Mouse (Mus musculus) thymus, postnatal 4 days (tissue): ENCODE results near the gene Rbm20.
"Not testable (repeated sequence)": the region's sequence is repeated elsewhere in the genome, so short reads cannot be mapped to it uniquely, and the experiment has no call there.

Source experiments
- DNase-seq: peaks from one replicate; pipeline ENCODE4 v3.0.0; 2021

The Rbm20 gene

DNA sequence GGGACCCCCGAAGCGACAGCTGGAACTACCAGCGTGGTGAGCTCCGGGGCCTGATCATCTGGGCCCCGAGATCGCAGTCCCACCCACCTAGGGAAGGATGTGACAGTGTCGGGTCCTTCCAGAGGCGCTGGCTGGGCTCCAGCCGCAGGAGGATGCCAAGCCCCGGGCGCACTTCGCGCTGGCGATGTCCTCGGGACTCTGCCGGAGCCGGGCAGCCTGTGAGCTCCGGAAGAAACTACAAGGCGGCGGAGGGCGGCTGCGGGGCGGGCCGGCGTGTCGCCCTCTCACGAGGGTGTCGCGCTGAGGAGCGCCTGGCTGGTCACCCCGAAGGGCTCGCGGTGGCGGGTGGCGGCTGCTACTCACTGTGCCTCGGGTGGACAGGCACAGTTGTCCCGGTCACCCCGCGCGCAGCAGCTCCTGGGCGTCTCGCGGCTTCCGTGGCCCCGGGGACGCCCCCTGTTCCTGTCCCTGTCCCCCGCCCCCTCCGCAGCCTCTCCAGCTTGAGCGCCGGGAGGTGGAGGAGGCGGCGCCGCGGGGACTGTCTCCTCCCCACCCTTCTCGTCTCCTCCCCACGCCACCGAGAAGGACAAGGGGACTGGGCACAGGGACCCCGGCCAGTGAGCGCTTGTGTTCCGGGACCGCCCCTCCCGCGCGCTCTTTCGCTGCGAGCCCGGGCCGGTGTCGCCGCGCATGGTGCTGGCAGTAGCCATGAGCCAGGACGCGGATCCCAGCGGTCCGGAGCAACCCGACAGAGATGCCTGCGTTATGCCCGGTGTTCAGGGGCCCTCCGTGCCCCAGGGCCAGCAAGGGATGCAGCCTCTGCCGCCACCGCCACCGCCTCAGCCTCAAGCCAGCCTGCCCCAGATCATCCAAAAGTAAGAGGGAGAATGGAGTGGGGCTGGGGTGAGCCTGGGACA is at the start of gene Rbm20:
TSS of gene Rbm20 (plus strand) at position 589 of the 917 bp plus-strand sequence.
- peak; percentile 67 for DNase-seq

DNA sequence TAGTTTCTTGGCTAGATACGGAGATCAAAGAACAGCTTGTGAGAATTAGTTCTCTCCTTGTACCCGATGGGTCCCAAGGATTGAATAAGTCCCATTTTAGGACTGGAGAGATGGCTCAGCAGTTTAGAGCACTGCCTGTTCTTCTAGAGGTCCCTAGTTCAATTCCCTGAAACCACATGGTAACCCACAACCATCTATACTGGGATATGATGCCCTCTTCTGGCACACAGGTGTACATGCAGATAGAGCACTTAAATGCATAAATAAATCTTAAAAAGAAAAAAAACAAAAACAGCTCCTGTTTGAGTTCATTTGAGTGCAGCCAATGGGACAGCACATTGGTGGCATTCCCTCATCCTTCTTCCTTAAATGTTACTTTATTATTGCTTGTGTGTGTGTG is 39.1 kb upstream of the Rbm20 start:
- DNase-seq = no peak

DNA sequence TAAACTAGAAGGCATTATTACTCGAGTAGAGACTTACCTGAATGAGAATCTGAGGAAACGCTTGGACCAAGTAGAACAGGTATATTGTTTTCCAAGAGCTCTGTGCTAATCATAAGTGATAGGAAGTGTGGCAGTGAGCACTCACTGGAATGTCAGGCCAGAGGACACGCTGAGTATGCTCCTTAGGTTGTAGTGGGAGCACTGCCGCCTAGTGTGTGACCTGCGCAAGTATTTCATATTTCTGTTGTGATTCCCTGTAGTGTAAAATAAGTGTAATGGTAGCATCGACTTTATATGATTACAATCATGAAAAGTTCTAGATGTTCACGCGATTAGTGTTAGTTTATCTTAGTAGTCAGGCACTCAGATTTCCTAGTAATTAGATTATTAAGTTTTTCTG is 38.4 kb upstream of the Rbm20 start:
- no peak for DNase-seq

DNA sequence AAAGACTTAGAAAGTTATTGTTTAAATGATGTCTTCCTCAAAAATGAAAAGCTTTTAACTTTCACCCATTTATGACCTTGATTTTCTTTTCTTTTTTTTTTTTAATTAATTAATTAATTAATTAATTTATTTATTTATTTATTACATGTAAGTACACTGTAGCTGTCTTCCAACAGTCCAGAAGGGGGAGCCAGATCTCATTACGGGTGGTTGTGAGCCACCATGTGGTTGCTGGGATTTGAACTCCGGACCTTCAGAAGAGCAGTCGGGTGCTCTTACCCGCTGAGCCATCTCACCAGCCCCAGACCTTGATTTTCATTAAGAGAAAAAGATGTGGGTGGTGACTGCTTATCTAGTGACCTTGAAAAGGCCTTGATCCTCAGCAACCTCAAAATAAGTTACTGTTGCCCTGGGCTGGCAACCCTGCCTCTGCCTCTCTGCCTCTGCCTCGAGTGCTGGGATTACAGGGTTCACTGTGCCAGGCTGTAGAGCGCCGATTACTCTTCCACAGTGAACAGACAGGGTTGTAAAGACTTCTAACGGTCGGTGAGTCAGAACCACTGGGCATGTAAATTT is 33.0 kb upstream of the Rbm20 start:
- no peak for DNase-seq

DNA sequence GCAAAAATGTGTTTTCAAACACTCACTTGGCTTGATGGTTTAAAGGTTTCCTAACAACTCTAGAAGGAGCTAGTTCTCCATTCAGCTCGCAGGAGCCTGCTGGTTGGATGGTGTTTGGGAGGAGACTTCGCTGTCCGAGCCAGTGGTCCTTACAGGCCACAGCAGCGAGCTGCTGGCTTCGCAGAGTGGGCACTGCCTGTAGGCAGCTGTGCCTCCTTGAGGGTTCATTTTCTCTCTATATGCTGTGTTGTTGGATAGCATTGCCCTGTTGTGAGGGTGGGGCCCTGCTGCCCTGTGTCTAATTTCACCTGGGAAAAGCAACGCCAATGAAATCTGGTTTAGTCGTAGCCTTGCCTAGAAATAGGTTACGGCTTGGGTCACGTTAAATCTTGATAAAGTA is 29.8 kb upstream of the Rbm20 start:
- no peak for DNase-seq

DNA sequence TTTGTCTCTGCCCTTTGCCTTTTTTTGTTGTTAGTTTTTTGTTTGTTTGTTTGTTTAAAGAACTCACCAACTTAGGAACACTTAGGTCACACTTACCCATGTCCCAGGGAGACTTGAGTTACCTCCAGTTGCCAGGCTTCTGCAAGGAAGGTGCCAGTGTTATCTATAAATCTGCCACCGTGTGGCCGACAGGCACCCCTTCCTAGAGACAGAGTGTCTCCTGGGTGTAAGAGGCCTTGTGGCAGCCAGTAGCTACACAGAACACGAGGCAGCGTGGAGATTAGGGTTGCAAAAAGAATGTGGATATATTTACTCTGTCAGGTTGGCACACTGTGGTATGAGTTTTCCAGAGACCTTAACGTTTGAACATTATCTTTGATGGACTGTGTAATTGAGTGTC is 29.1 kb upstream of the Rbm20 start:
- DNase-seq = no peak

DNA sequence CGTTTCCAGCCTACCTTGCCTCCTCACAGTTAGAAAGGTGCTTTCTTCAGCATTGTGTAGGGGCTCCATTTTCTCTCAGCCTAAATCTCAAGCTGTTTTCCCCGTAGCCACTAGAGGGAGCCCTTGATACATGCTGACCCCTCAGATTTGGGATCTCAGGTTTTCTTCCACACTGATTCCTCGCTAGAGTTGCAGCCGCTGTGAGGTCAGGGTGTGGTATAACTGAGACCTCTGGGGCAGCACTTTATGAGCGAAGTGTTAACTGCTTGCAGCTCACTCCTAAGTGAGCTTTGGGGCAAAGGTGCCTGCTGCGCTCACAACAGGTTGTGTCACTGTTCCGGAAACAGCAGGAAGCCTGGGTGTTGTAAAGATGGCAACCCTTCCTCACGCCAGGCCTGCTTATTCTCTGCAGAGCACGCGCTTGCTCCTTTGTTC is 28.3 kb upstream of the Rbm20 start:
- DNase-seq = peak; percentile 73

DNA sequence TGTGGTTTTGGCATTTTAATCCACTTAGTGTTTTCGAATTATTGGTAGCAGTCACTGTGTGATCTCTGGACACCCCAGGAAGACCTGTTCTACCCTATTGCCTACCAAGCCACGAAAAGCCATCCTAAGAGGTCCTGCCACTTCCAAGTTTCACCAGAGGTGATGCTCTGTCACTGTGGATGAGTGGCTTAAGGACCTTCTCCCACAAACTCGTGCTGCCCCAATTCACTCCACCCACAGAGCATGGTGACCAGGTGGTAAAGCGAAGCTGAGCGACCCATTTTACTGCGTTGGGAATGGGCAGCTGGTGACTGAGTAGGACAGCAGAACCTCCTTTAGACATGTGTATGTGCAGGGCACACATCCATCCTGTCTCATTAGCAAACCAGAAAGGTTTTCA is 27.7 kb upstream of the Rbm20 start:
- no peak for DNase-seq

DNA sequence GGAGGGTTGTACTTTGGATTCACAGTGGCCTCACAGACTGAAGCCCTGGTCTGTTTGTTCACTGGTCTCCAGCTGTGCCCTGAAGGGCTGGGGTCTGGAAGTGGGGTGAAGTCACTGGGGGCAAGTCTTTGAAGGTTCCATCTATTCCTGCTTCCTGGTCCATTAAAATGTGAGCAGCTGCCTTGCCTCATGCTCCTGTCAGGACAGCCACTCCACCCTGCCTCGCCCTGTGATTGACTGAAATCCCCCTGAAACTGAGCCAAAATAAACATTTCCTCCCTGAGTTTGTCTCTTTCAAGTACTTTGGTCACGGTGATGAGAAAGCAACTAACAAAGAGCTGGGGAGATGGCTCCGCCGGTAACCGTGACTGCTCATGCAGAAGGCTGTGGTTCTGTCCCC is 27.3 kb upstream of the Rbm20 start:
- no peak for DNase-seq

DNA sequence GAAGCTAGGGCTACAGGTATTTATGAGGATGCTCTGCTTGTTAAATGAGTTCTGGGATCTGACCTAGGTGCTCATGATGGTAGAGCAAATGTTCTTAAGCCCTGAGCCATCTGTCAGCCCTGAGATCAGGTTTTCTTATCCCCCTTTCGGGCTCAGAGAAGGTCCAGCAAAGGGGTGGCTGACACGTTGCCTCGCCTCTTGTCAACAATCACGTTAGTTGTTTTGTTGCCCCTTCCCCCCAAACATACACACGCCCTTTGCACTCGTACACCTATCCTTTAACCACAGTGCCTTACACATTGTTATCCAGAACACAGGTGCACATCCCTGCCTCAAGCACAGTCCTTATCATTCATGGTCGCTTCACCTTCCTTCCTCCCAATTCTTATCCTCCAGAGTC is 26.2 kb upstream of the Rbm20 start:
- no peak for DNase-seq

DNA sequence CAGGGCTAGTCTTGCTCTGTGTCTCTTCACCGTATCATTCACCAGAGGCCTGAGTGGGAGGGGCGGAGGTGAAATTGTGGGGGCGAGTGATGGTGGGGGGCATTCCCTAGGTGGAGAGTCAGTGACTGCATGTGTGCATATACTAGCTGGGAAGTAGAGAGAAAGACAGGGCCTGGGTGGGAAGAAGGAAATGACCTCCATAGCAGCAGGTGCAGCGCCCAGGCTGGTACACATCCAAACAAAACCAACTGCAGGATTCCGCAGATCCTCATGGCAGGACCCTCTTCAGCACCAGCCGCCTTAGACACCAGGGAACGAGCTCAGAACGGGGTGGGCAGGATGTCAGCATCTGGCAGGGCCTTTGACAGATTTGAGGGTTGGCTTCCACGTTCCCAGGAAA is 24.8 kb upstream of the Rbm20 start:
- no peak for DNase-seq

DNA sequence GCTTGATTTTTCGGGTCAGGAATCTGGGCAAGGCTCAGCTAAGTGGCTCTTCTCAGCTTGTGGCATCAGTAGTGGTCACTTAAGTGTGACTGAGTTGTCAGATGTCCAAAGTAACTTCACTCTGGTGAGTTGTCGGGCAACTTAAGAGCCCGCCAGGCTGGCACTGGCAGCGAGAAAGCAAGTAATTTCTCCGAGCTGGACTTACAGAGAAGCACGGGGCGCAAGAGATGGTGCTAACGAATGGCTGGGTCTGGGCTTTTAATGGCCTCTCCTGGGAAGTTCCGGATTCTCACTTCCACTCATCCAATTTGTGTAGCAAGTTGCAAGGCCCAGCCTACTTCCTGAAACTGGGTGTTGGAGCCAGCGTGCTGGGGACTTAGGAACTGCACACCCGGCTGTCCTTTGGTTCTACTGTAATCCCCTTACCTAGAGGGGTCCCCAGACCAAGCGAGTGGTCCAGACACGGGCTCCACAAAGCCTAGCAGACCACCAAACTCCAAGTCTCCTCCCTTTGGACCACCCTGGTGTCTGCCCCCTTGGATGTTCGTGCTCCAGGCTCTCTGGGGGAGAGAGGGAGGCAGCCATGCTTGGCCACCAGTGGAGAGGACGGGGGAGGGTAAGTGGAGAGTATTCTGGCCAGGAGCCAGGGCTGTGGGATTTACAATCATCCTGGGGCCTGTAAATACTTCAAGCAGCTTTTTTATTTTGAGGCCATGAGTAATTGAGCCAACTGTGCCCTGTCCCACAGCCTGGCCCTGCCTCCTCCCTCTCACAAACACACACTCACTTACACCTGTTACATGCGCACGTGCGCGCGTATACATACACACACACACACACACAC is 23.3 kb upstream of the Rbm20 start:
- DNase-seq = no peak

DNA sequence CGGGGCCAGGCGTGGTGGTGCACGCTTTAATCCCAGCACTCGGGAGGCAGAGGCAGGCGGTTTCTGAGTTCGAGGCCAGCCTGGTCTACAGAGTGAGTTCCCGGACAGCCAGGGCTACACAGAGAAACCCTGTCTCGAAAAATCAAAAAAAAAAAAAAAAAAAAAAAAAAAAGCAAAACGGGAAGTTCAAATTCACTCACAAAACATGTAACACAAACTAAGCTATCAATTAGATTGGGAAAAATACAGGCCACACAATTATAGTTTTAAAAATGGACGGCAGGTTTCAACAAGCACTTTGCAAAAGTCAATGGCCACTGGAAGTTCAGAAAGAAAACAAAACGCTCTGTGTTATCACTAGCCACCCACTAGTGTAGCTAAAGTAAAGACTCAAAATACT is 20.7 kb upstream of the Rbm20 start:
- not testable (repeated sequence) for DNase-seq

DNA sequence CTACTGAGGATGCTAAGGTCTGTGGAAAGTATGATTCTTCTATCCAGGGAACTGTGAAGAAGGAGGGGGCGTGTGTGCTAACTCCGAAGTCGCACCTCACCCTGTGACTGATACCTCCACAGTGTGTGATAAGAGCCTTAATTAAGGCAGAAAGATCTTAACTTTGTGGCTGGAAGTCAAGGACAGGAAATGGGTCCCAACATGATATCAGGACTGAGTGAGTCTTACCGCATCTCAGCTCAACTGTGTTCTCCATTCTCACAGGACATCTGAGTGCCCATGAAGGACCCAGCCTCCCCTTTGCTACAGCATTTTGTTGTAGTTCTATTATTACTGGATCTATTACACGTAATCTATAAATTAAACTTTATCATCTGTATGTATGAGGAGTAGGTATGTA is 19.7 kb upstream of the Rbm20 start:
- no peak for DNase-seq

DNA sequence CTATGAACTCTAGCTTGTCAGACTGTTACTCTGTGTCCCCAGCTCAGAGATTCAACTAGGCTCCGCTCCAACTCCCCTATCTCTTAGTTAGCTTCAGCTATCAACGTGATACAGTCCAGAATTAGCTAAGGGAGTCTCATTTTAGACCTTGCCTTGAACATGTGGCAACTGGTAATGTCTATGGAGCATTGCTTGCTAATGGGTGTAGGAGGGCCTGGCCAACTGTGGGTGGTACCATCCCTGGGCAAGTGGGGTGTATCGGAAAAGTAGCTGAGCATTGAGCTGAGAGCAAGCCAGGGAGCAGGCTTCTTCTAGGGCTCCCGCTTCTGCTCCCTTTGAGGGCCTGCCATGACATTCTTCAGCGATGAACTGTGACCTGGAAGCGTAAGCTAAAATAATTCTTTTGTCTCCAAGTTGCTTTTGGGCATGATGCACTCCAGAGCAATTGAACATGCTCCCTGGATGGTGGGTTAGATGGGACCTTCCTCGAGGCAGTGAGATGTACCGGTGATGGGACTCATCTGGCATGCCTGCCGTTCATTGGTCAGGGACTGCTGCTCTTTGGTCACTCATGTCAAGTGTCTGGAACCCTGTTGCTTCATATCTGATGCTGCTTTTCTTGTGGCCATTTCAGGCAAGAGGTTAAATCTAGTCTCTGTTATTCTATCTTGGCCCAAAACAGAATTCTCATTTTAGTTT is 16.2 kb upstream of the Rbm20 start:
- DNase-seq = no peak

DNA sequence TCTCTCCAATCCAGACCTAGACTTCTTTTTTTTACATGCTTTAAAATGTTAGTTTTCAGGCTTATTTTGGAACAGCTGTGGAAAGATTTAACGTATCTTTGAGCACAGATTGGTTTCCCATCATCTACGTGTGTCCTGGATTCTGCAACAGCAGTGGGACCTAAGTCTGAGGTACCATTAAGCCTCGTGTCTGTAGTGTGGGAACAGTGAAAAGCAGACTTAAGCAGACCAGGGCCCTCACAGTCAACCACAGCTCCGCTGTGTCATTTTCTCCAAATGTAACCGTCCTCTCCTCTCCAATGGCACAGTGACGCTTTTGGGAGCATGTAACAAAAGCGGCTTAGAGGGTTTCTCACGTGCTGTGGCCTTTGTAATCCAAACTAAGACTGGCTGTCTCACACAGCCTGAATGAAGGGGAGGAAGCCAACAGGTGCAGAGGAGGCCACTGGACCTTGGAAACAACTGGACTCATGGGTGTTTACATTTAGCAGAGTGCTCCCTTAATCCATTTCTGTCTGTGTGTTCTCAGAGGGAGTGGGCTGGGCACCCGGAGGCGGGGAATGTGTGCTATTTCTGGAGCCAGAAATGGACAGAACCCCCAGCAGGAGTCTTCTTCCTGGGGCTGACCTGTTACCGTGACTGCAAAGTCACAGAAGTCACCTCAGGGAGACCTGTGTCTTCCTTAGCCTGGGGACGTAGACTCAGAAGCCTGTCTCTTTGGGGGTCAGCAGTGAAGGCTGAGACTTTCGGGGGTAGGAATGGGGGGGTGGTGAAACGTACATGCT is 15.0 kb upstream of the Rbm20 start:
- DNase-seq = no peak

DNA sequence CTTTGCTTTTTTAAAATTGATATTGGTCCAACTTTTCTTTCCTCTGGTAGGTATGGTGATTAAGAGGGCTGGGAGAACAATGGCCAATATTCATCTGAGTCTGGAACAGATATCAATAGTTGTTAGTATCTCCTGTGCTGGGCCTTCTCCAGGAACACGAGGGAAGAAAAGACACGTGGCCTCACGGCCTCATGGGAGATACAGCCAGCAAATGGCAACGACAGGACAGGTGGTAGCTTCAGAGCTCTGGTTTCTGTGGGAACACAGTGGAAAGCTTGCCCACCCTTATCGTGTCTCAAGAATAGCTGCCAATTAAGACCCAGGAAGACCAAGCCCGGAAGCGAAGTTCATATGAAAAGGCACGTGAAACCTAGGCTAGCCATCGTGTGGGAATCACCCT is 12.3 kb upstream of the Rbm20 start:
- no peak for DNase-seq

DNA sequence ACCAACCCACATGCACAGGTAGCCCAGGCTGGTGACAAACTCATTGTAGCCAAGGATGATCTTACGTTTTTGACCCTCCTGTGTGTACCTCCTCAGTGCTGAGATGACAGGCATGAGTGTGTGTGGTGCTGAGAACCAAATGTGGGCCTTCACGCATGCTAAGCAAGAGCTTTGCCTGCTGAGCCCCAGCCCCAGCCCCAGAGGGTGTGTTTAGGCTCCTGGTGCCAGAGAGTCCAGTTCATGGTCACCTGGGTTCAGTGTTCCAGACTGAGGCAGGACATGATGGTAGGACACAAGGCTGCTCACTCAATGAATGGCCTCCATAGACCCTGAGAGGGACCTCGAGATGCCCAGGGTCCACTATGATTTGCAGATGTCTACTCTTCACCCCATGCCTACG is 11.7 kb upstream of the Rbm20 start:
- DNase-seq = no peak

DNA sequence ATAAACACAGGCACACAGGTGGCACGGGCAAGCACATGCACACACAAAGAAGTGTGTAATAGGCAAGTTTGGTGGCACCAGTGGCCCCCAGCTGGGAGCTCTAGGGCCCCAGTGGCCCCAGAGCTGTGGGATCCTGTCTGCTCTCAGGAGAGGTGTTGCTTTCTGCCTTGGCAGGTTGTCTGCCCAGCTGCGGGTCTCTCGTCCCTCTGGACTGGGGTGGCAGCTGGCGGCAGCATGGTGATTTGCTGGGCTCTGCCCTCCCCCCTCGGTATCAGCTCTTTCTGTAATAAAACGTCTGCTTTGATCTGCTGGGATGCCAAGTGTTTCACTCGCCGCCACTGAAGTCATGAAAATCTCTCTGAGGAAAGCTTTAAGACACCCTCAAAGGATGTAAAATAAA is 10.4 kb upstream of the Rbm20 start:
- no peak for DNase-seq

DNA sequence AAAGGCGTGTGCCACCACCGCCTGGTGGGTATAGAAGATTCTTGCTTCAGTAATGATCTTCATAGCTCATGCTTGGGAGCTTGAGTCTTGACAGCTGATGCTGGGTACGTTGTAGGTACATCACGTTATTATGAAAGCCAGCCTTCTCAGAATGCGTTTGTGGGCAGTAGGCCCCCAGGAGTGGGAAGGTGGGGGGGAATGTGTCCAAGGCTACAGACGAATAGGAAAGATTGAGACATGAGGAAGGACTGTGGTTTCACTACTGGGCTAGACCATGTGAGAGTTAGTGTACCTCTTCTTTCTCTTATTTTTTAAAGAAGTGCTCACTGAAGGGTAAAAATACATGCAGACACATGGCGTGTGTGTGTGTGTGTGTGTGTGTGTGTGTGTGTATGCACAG is 8.3 kb upstream of the Rbm20 start:
- no peak for DNase-seq

DNA sequence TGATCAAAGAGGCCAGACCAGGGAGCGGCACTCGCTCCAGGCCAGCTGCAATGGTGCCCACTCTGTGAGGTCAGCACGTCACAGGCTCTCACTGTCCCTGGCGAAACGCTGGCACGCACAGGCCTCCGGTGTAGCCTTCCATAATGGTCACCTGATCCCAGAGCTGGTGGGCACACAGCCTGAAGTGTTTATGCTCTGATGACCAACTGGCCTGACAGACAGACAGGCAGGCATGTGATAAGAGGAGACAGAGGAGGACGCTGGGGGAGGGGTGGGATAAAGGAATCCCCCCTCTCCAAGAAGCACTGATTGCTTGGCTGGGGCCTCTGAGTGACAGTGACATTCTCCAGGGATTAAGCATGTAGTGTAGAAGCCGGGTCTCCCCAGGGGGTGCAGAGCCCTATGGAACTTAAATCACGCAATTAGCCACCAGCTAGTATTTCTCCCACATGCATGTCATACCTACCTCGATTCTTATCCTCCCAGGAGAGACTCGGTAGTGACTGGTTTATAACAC is 6.4 kb upstream of the Rbm20 start:
- DNase-seq = no peak

DNA sequence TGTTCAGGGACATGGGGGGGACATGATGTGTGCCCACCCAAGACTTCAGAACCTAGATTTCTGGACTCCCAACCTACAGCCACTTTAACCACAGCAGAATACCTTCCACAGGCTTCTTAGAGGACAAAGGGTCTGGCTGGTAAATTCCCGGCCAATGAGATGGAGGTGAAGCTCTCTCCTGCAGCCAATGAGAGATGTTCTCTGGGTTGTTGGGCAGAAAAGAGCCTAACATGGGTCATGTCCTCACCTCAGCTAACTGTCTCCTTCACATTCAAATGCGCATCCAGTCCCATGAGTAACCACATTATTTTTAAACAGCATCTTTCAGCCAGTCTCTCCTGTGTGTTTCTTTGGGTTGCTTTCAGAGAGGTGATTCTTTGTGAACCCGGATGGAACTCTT is 5.7 kb upstream of the Rbm20 start:
- DNase-seq = no peak
